Mouse (Mus musculus): ENCODE results near the gene Cgref1.
A peak's percentile ranks its signal among the peaks of the same experiment; 100 is the strongest.

The Cgref1 gene

GRCm38 (mm10) chr5:30944956-30945781 is at the start of gene Cgref1:
Gene Cgref1, minus strand, starts transcription at chr5:30945591.
- DNase-seq (ENCODE audit: extremely low read depth, insufficient read length, low spot score): peak; percentile 76

GRCm38 (mm10) chr5:30994074-30994473 is 48.7 kb upstream of the Cgref1 start:
- DNase-seq (ENCODE audit: extremely low read depth, insufficient read length, low spot score): no peak

- no peak for DNase-seq (ENCODE audit: extremely low read depth, insufficient read length, low spot score)
Observed at GRCm38 (mm10) chr5:30992980-30993676, 47.7 kb upstream of the Cgref1 start.

- DNase-seq (ENCODE audit: extremely low read depth, insufficient read length, low spot score): no peak
Observed at GRCm38 (mm10) chr5:30982357-30982756, 37.0 kb upstream of the Cgref1 start.

- DNase-seq (ENCODE audit: extremely low read depth, insufficient read length, low spot score): no peak
Observed at GRCm38 (mm10) chr5:30974870-30975656, 29.7 kb upstream of the Cgref1 start.

GRCm38 (mm10) chr5:30969440-30969839 is 24.0 kb upstream of the Cgref1 start:
- no peak for DNase-seq (ENCODE audit: extremely low read depth, insufficient read length, low spot score)

GRCm38 (mm10) chr5:30968416-30968815 is 23.0 kb upstream of the Cgref1 start, which contains the start of gene Tcf23:
Gene Tcf23, plus strand, starts transcription at chr5:30968662.
- DNase-seq (ENCODE audit: extremely low read depth, insufficient read length, low spot score): no peak

- DNase-seq (ENCODE audit: extremely low read depth, insufficient read length, low spot score): no peak
Observed at GRCm38 (mm10) chr5:30966189-30966588, 20.8 kb upstream of the Cgref1 start.

- no peak for DNase-seq (ENCODE audit: extremely low read depth, insufficient read length, low spot score)
Observed at GRCm38 (mm10) chr5:30963916-30964315, 18.5 kb upstream of the Cgref1 start.

- peak; percentile 27 for DNase-seq (ENCODE audit: extremely low read depth, insufficient read length, low spot score)
Observed at GRCm38 (mm10) chr5:30961545-30962505, 16.4 kb upstream of the Cgref1 start.

- DNase-seq (ENCODE audit: extremely low read depth, insufficient read length, low spot score): no peak
Observed at GRCm38 (mm10) chr5:30960814-30961213, 15.4 kb upstream of the Cgref1 start.

- peak; percentile 94 for DNase-seq (ENCODE audit: extremely low read depth, insufficient read length, low spot score)
Observed at GRCm38 (mm10) chr5:30959966-30960501, 14.6 kb upstream of the Cgref1 start, which contains the start of gene Preb. Gene Preb, minus strand, starts transcription at chr5:30960361.

- no peak for DNase-seq (ENCODE audit: extremely low read depth, insufficient read length, low spot score)
Observed at GRCm38 (mm10) chr5:30959198-30959854, 13.9 kb upstream of the Cgref1 start.

GRCm38 (mm10) chr5:30957891-30958290 is 12.5 kb upstream of the Cgref1 start:
- DNase-seq (ENCODE audit: extremely low read depth, insufficient read length, low spot score): no peak

GRCm38 (mm10) chr5:30955751-30956150 is 10.4 kb upstream of the Cgref1 start:
- no peak for DNase-seq (ENCODE audit: extremely low read depth, insufficient read length, low spot score)

GRCm38 (mm10) chr5:30954556-30954955 is 9.2 kb upstream of the Cgref1 start:
- DNase-seq (ENCODE audit: extremely low read depth, insufficient read length, low spot score): no peak

- no peak for DNase-seq (ENCODE audit: extremely low read depth, insufficient read length, low spot score)
Observed at GRCm38 (mm10) chr5:30954065-30954464, 8.7 kb upstream of the Cgref1 start.

GRCm38 (mm10) chr5:30952551-30952950 is 7.2 kb upstream of the Cgref1 start:
- no peak for DNase-seq (ENCODE audit: extremely low read depth, insufficient read length, low spot score)

- DNase-seq (ENCODE audit: extremely low read depth, insufficient read length, low spot score): no peak
Observed at GRCm38 (mm10) chr5:30951706-30952105, 6.3 kb upstream of the Cgref1 start.
